Mouse (Mus musculus): Measurements from ENCODE around the gene Fgfr2.

Gene Fgfr2

GRCm38 (mm10) chr7:130264616-130265318 lies 2858.4 kb downstream of the Fgfr2 start:
- peak; percentile 92 for DNase-seq (ENCODE audit: low read depth, low spot score)

- DNase-seq (ENCODE audit: low read depth, low spot score): peak; percentile 43
These were observed 2859.3 kb downstream of the Fgfr2 start for GRCm38 (mm10) chr7:130263799-130264351.

GRCm38 (mm10) chr7:130263233-130263594 lies 2859.9 kb downstream of the Fgfr2 start:
- DNase-seq (ENCODE audit: low read depth, low spot score): no peak

- no peak for DNase-seq (ENCODE audit: low read depth, low spot score)
These were observed 2860.5 kb downstream of the Fgfr2 start for GRCm38 (mm10) chr7:130262528-130263232.

- DNase-seq (ENCODE audit: low read depth, low spot score): no peak
These were observed 2861.2 kb downstream of the Fgfr2 start for GRCm38 (mm10) chr7:130261684-130262527.

- DNase-seq (ENCODE audit: low read depth, low spot score): no peak
These were observed 2862.1 kb downstream of the Fgfr2 start for GRCm38 (mm10) chr7:130260905-130261683.

- DNase-seq (ENCODE audit: low read depth, low spot score): no peak
These were observed 2863.1 kb downstream of the Fgfr2 start for GRCm38 (mm10) chr7:130260060-130260459.

- DNase-seq (ENCODE audit: low read depth, low spot score): no peak
These were observed 2864.3 kb downstream of the Fgfr2 start for GRCm38 (mm10) chr7:130258704-130259295.

- DNase-seq (ENCODE audit: low read depth, low spot score): no peak
These were observed 2865.0 kb downstream of the Fgfr2 start for GRCm38 (mm10) chr7:130257991-130258703.

- DNase-seq (ENCODE audit: low read depth, low spot score): peak; percentile 63
These were observed 2869.9 kb downstream of the Fgfr2 start for GRCm38 (mm10) chr7:130253264-130253663.

- peak; percentile 57 for DNase-seq (ENCODE audit: low read depth, low spot score)
These were observed 2871.1 kb downstream of the Fgfr2 start for GRCm38 (mm10) chr7:130251936-130252523.

GRCm38 (mm10) chr7:130250994-130251393 lies 2872.2 kb downstream of the Fgfr2 start:
- DNase-seq (ENCODE audit: low read depth, low spot score): no peak

GRCm38 (mm10) chr7:130248403-130248802 lies 2874.7 kb downstream of the Fgfr2 start:
- DNase-seq (ENCODE audit: low read depth, low spot score): no peak

- DNase-seq (ENCODE audit: low read depth, low spot score): no peak
These were observed 2875.3 kb downstream of the Fgfr2 start for GRCm38 (mm10) chr7:130247831-130248230.

GRCm38 (mm10) chr7:130246483-130246882 lies 2876.7 kb downstream of the Fgfr2 start:
- DNase-seq (ENCODE audit: low read depth, low spot score): no peak

- DNase-seq (ENCODE audit: low read depth, low spot score): no peak
These were observed 2878.6 kb downstream of the Fgfr2 start for GRCm38 (mm10) chr7:130244545-130244944.

GRCm38 (mm10) chr7:130243811-130244210 lies 2879.3 kb downstream of the Fgfr2 start:
- no peak for DNase-seq (ENCODE audit: low read depth, low spot score)

GRCm38 (mm10) chr7:130240191-130240590 lies 2883.0 kb downstream of the Fgfr2 start:
- no peak for DNase-seq (ENCODE audit: low read depth, low spot score)

GRCm38 (mm10) chr7:130237244-130237643 lies 2885.9 kb downstream of the Fgfr2 start:
- no peak for DNase-seq (ENCODE audit: low read depth, low spot score)

GRCm38 (mm10) chr7:130233777-130234176 lies 2889.4 kb downstream of the Fgfr2 start:
- no peak for DNase-seq (ENCODE audit: low read depth, low spot score)

All from ES-CJ7 (cell line).